Mouse (Mus musculus) splenic B cell, adult 2 months (primary cell): ENCODE measurements at regions not wholly inside any gene's neighbourhood (a gene's known extent, or its start where the extent isn't known, plus 50 kb on each side); places are given as distances from the start of the nearest gene placed in this dataset.

ENCODE experiments used
- DNase-seq: peaks from one replicate; pipeline ENCODE4 v3.0.0-alpha.2; 2011; ENCODE audit warnings: low read depth, low spot score
- H3K27me3 ChIP-seq: 2 replicates; pipeline ENCODE4 v1.6.1; 2012; ENCODE audit warnings: mild to moderate bottlenecking, low read length, moderate library complexity, mixed read lengths; ENCODE audit not compliant: control insufficient read depth, poor library complexity, insufficient read depth, severe bottlenecking
- H3K36me3 ChIP-seq: 2 replicates; pipeline ENCODE4 v1.6.1; 2012; ENCODE audit warnings: mild to moderate bottlenecking, low read length, moderate library complexity, mixed read lengths; ENCODE audit not compliant: control insufficient read depth, poor library complexity, insufficient read depth, severe bottlenecking

DNA sequence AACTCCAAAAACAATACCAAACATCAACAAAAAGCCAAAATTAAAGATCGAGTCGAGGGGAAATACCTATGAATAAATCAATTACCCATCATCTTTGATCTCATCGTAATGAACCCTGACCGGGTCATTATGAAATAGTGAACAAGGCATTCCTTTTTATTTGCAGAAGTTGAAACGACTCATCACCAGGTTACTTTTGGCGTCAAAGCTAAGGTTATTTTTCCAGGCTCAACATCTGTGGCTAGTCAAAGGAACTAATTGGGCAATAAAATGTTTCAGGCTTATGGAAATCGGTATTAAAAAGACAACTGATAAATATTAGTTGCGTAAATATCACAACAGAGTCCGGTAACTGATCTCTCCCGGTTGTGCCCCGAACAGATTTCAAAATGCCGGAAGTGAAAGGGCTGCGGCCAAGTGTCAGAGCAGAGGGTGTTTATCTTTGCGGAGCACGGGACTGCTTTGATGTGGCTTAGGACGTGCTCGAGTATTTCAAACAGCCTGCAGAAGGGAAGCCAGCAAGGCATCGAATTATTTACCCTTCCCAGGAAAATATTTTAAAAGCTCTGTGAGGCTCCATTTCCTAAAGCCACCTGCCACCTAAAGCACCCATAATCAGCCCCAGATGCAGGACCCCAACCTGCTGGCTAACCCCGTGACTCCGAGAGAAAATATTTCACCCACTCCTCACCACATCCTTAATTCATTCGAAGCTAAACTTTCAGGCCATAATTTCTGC, 168.3 kb upstream of the Arrdc4 start:
- Histone ChIP-seq H3K36me3 (no peaks in the 10 kb centered on the region), H3K27me3 (no peaks in the 10 kb centered on the region)
- DNase-seq: no peak

DNA sequence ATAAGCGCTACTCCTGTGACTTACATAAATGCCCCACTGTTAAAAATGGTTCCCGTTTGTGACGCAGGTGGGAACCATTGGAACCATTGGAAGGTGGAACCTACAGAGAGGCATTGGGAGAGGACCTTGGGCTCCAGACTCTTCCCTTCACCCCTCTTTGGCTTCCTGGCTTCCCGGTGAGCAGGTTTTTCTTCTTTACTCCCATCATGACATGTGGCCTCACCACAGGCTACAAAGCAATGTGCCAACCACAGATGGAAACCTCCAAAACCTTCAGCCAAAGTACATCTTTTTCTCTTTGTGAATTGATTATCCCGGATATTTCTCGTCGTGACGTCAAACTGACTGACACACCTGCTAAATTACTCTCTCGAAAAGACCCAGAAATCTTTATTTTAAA, 166.9 kb upstream of the Arrdc4 start:
- DNase-seq: no peak

DNA sequence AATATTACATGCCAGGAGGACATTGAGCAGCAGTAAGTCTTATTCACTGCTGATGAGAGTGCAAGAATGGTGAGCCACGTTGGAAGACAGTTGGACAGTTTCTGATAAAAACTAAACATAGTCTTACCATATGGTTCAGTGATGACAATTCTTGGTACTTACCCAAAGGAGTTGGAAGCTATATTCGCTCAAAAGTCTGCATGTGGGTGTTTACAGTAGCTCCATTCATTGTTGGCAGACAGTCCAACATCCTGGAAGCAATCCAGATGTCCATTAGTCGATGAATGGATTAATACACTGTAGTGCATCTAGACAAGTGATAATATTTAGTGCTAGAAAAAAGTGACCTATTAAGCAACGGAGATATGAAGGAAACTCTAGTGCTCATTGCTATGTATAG, 165.3 kb upstream of the Arrdc4 start:
- H3K27me3 ChIP-seq: no peaks in the 10 kb centered on the region
- H3K36me3 ChIP-seq: no peaks in the 10 kb centered on the region
- DNase-seq: no peak

More for the DNA sequence above, 166.9 kb upstream of the Arrdc4 start:
- Histone ChIP-seq H3K36me3 (no peaks in the 10 kb centered on the region), H3K27me3 (no peaks in the 10 kb centered on the region)

GRCm38 (mm10) chr7:68911989-68912655, 163.1 kb upstream of the Arrdc4 start:
- no peak for DNase-seq
- H3K36me3 ChIP-seq: no peaks in the 10 kb centered on the region
- H3K27me3 ChIP-seq: no peaks in the 10 kb centered on the region

- Histone ChIP-seq H3K27me3 (no peaks in the 10 kb centered on the region), H3K36me3 (no peaks in the 10 kb centered on the region)
- no peak for DNase-seq
Observed at GRCm38 (mm10) chr7:68911562-68911961, 162.5 kb upstream of the Arrdc4 start.

- no peaks in the 10 kb centered on the region for H3K27me3 ChIP-seq
- H3K36me3 ChIP-seq: no peaks in the 10 kb centered on the region
- no peak for DNase-seq
Observed at GRCm38 (mm10) chr7:68909694-68910093, 160.7 kb upstream of the Arrdc4 start.

- H3K27me3 ChIP-seq: no peaks in the 10 kb centered on the region
- no peaks in the 10 kb centered on the region for H3K36me3 ChIP-seq
- no peak for DNase-seq
Observed at GRCm38 (mm10) chr7:68908401-68908834, 159.4 kb upstream of the Arrdc4 start.

GRCm38 (mm10) chr7:68907867-68908266, 158.8 kb upstream of the Arrdc4 start:
- DNase-seq: no peak

GRCm38 (mm10) chr7:68906771-68907395, 157.8 kb upstream of the Arrdc4 start:
- Histone ChIP-seq H3K27me3 (no peaks in the 10 kb centered on the region), H3K36me3 (no peaks in the 10 kb centered on the region)
- DNase-seq: no peak

More at GRCm38 (mm10) chr7:68907867-68908266, 158.8 kb upstream of the Arrdc4 start:
- Histone ChIP-seq H3K36me3 (no peaks in the 10 kb centered on the region), H3K27me3 (no peaks in the 10 kb centered on the region)

DNA sequence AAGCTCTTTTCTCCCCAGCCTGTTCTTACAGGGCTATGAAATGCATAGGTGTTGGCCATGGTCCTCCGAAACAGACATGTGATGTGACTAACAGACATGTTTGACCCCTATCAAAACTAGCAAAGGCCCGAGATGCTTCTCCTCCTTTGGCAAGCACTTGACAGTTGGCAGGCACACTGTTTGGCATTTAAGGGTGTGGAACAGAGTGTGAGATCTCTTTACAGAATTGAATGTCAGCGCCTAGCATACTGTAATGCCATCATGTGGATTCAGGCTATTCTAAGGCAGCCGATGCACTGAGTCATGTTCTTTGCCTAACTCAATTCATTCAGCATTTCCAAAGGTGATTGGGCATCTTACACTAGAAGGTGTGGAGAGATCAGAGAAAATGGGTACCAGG, 156.8 kb upstream of the Arrdc4 start:
- no peaks in the 10 kb centered on the region for H3K27me3 ChIP-seq
- no peak for DNase-seq
- H3K36me3 ChIP-seq: no peaks in the 10 kb centered on the region

GRCm38 (mm10) chr7:68886173-68886572, 137.1 kb upstream of the Arrdc4 start:
- Histone ChIP-seq H3K27me3 (no peaks in the 10 kb centered on the region), H3K36me3 (no peaks in the 10 kb centered on the region)
- no peak for DNase-seq

DNA sequence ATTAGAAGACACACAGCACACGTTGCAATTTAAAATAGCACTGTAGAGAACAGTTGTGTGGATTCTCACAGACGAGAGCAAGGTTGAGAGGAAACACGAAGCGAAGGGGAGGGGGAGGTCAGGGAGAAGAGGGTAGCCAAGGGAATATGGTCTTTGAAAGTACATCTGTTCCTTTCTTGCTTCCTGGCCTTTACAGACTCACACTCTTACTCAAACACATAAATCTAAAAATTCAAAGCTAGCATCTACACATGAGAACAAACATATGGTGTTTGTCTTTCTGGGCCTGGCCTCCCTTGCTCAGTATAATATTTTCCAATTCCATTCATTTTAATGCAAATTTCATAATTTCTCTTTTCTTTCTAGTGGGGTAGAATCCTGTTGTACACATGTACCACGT, 124.0 kb upstream of the Arrdc4 start:
- Histone ChIP-seq H3K36me3 (no peaks in the 10 kb centered on the region), H3K27me3 (no peaks in the 10 kb centered on the region)
- DNase-seq: no peak

DNA sequence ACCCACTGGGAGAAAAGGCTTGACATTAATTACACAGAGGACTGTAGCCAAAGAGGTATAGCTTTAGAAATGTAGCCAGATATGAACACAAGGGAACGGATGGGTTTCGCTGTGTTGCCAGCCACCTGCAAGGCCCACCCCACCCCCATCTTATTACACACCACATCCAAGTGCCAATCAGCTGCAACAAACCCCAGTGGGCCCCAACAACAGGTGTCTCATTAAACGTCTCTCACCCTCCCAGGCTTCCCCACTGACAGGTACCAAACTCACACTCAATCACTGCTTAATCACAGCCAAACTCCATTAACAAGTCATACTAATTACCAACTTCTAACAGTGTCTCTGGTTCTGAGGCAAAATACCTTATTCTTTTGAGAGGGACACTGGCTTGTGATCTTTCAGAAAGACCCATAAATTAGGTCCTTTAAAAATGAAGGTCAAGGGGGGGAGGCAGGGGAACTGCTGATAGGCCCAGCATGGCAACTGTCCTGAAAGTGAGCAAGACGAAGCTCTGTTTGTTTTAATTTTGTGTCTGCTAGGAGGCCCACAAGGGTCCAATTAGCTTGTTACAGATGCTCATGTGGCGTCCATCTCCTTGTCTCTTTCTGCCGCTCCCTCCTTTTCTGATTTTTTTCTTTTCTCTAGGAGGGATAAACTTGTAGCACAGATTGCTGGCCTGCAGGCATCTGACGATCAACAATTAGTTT, 115.4 kb upstream of the Arrdc4 start:
- DNase-seq: no peak
- Histone ChIP-seq H3K27me3 (no peaks in the 10 kb centered on the region), H3K36me3 (no peaks in the 10 kb centered on the region)

DNA sequence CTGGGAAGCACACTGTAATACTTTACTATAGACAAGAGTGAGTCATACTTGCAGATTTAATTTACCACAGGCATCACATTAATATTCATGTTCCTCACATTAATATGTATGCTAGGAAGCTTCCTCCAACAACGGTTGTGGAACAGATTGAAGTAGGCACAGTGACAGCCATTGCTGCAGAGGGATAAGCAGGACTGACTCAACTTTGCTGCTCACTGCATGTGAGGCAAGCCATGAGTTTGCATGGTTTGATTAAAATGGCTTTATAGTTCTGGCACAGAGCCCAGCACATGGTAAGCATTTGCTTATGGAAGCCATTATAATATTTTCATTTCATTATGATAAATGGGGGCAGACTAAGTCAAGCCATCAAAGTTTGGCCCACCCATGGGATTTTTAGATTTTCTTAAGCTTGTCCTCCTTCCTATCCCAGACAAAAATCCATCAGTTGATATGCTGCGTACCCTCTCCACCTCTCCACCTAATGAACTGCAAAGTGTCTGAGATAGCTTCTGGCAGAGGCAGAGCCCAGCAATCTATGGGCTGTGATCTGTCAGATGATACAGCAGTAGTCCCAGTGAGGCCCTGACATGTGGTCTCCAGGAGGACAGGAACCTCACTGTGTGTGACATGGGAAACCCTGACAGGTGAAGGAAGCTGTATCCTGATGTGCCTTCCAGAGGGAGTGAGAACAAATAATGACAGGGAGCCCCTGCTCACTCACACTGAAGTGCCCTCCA, 109.6 kb upstream of the Arrdc4 start:
- no peak for DNase-seq
- H3K27me3 ChIP-seq: no peaks in the 10 kb centered on the region

More for the DNA sequence above, 109.6 kb upstream of the Arrdc4 start:
- H3K36me3 ChIP-seq: no peaks in the 10 kb centered on the region
